Mouse (Mus musculus) E14TG2a.4 (cell line): ENCODE results near the gene Prdx5.

Experiments
- CTCF ChIP-seq: conservative IDR thresholded peaks from 2 replicates; pipeline ENCODE4 v1.5.1; 2014; ENCODE audit warnings: low read length
- NANOG ChIP-seq: IDR thresholded peaks from 2 replicates; pipeline ENCODE4 v1.6.1; 2014; ENCODE audit warnings: borderline replicate concordance, low read length, mixed read lengths
- POU5F1 ChIP-seq: IDR thresholded peaks from 2 replicates; pipeline ENCODE4 v1.6.1; 2014; ENCODE audit warnings: low read length, borderline replicate concordance

GRCm38 (mm10) chr19:6921647-6922567, 12.0 kb upstream of the Prdx5 start, which contains the start of gene Esrra:
- TF ChIP-seq CTCF (no peak), NANOG (no peak), POU5F1 (peak; percentile 90)
